Mouse (Mus musculus) mouse embryonic stem cell (cell line): ENCODE measurements at regions not wholly inside any gene's neighbourhood (a gene's known extent, or its start where the extent isn't known, plus 50 kb on each side); places are given as distances from the start of the nearest gene placed in this dataset.

Experiments
- in situ Hi-C, 2 experiments: fragments of 300-500 bp; cut with MboI; formaldehyde crosslinking; loops; 1 replicate in 1 of 2; 3 replicates in 1 of 2; pipeline ENCODE4 v1.14.3; 2019 to 2020; ENCODE audit warnings: low sequenced_read_pairs in 2 of 2, low pct_unique_long_range_greater_than_20kb in 1 of 2, mixed read lengths in 1 of 2; ENCODE audit not compliant: unreplicated experiment in 1 of 2

DNA sequence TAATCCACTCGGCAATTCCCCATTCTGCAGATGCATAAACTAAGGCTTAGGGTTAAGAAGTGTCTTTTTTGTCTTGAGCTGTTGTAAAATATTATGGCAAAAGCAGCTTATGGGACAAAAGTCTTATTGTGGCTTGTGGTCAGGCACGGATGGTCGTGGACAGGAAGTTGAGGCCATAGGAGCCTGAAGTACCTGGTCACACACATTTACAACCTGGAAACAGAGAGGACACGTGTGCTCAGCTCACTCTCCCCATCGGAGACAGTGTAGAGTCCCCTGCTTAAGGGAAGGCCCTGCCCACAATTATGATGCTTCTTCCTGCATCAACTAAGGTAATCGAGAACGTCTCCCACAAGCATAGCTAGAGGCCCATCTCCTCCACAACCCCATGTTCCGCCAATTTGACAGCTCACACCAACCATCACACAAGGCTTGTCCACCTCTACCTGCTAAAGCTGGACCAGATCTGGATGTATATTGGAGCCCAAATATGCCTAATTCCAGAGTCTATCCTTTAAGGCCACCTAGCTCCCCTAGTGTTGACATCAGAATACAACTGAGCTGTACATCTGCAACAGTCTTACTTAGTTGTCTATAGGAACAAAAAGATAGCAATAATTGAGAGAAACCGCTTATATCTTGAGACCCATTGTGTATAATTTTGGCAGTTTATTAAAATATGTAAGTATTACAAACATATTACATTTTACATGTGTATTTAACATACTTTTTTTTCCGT lies 89.0 kb downstream of the Dyrk2 start:
- in situ Hi-C loops = no loop called here

DNA sequence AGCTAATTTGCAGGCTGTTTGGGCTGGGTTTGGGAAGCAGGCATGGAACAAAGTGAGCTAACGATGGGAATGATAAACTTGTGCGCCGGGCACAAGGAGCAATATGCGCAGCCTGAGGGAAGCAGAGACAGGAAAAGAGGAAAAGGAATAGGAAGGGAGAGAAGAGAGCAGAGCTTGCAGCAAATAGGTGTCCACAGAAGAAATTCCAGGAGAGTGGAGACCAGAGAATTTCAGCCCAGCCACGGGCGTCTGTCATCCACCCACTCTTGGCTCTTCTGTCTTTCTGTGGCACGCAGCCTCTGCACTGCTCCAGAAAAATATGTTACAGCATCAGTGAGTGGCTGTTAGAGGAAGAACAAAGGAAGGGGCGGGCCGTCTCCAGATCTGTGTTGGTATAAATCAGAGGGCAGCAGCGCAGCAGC lies 88.2 kb downstream of the Dyrk2 start:
- in situ Hi-C loops = no loop called here

DNA sequence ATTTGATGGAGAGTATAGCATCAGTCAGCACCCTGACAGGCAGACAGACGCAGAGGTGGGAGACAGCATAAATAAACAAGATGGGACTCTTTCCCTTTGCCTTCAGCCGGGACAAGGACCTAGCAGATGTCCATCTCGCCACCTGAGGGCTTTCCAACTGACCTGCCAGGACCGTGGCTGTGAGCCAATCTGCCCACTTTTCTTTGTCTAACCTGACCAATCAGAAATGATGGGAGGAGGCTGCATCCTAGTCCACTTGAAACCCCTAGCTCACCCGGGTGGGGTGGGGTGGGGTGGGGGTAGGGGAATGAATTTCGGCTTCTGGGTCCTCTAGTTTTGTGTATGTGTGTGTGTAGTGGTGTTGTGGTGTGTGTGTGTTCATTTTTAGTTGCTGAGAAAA lies 87.4 kb downstream of the Dyrk2 start:
- in situ Hi-C loops = no loop called here

DNA sequence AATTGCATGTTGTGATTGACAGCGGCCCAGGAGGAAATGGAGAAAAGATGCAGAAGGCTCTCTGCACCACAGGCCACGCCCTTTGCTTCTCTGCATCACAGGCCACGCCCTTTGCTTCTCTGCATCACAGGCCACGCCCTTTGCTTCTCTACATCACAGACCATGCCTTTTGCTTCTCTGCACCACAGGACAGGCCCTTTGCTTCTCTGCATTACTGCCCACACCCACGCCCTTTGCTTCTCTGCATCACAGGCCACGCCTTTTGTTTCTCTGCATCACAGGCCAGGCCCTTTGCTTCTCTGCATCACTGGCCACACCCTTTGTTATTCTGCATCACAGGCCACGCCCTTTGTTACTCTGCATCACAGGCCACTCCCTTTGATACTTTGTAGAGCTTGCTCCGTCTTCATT lies 82.7 kb downstream of the Dyrk2 start:
- in situ Hi-C loops = no loop called here

DNA sequence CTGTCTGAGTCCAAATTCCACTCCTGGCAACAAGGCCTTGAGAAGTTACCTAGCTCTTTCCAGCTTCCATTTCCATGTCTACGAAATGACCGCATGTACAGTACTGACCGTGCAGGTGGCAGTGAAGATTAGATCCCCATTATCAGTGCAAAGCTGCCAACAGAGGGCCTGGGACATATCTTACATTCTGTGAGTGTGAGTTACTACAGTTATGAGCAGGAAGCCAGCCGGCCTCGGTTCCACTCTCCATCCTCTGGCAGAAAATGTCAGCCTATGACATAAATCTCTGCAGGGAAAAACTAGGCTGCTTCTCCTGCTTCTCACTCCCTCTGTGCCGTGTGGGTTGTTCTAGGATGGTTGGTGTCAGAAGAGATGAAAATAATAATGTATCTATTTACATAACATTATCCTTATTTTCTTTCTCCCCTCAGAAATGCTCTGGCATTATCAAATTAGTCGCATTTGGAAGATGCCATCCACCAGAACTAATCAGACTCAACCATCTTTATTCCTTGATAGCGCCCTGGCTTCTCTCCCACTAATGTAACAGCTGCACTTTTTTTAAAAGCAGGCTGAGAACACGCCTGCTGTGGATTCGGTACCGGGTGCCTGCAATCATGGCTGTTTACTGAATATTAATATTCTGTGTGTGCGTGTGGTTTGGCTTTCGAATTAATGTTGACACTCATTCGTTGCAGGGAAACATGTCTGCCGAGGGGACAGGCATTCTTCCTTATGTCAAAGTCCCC lies 77.5 kb downstream of the Dyrk2 start:
- in situ Hi-C loops = no loop called here

DNA sequence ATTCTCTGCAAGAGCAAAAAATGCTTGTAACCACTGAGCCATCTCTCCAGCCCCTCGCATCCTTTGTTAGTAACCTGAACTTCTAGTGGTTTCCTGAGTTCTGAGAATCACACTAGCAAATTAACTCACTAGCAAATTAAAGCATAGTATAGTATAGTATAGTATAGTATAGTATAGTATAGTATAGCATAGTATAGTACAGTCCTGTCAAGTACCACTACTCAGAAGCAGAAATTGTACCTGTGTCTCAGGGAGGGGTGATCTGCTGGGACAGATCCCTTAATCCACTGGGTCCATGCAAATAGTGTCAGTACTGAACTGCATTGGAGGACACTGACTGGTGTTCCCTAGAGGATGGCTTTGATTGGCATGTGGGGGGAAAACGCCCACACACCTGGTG lies 76.2 kb downstream of the Dyrk2 start:
- in situ Hi-C loops = no loop called here

DNA sequence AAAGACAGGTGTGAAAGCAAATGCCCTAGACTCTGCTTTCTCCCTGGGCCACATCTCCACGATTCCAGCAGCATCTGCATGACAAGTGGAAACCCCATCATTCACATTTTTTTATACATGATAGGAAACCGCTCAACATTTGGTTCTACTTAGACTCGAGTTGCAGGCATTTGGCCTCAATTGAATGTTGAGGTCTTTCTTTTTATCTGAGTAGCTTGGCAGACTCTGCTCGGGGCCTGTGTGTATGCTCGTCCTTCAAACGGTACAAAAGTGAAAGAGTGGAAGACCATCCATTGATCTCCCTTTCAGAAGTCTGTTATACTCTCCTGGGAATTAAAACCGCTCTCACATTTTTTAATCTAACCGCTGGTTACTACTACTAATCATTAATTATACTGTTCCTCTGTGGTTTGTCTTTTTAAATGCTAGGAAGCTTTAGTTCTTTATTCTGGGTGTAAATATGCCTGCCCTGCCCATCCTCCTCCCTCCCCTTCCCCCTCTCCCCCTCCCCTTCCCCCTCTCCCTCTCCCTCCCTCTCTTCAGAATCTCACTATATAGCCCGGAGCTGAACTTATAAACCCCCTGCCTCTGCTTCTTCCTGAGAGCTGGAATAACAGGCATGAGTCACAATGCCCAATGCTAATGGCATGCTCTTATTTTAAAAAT lies 75.5 kb downstream of the Dyrk2 start:
- in situ Hi-C loops = no loop called here

DNA sequence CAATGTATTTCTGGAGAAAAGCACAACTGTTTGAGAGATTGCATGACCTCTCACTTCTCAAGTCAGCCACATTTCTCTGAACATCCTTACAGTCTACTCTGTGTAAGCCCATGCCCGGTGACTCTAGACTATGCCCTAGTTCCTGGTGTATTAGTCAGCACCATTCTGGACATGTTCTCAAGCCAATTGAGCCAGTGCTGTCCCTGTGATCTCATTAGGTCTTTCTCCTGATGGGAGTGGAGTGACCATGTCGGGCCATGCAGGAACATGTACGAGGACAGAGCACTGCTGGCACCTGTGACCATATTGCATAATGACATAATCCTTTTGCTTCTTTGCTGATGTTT lies 75.0 kb downstream of the Dyrk2 start:
- in situ Hi-C loops = no loop called here

DNA sequence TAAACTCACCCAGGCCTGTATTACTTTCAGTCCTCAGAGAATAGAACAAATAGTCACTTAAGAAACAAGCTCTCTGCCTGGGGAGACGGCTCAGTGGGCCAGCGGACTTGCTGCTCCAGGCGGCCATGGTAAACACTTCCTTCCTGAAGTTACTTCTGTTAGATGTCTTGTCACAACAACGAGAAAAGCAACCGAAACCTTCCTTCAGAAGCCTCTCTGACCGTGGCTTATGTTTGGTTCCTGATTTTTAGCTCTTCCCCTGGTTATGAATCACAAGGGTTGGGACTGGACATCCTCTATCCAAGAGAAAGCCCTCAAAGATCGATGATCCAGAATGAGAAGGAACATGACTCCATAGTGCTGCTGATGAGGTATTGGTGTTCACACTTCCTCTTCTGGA lies 73.5 kb downstream of the Dyrk2 start:
- in situ Hi-C loops = no loop called here

DNA sequence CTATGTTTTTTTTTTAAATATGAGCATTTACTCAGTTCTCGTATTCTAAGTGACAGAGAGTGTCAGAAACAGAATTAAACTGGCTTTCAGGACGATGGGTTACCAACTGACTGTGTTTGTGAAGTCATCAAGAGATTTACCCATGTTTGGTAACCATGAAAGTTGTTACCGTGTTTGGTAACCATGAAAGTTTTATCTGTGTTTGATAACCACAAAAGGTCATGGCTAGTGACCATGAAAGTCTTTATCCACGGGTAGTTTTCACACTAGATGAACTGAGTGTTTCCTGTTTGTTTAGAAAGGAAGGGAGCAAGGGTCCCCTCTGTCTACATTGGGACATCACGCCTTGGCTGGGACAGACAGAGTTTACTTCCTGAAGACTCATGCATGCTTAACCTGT lies 72.8 kb downstream of the Dyrk2 start:
- in situ Hi-C loops = no loop called here

DNA sequence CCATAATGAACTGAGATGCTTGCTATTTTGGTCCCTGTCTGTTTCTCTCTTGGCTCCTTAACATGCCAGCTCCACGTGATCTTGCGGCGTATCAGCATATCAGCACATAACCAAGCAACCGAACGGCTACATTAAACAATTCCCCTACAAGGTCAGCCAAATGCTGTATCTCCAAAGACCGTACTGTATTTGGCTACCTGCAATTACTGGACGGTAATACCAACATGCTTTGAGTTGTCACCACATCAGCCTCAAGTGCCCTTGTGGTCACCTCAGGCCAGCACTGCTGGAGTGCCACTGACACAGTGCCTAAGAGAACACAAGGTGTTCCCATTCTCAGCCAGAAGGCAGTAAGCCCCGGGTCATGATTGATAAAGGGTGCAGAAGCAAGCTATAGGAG lies 70.2 kb downstream of the Dyrk2 start:
- in situ Hi-C loops = no loop called here

DNA sequence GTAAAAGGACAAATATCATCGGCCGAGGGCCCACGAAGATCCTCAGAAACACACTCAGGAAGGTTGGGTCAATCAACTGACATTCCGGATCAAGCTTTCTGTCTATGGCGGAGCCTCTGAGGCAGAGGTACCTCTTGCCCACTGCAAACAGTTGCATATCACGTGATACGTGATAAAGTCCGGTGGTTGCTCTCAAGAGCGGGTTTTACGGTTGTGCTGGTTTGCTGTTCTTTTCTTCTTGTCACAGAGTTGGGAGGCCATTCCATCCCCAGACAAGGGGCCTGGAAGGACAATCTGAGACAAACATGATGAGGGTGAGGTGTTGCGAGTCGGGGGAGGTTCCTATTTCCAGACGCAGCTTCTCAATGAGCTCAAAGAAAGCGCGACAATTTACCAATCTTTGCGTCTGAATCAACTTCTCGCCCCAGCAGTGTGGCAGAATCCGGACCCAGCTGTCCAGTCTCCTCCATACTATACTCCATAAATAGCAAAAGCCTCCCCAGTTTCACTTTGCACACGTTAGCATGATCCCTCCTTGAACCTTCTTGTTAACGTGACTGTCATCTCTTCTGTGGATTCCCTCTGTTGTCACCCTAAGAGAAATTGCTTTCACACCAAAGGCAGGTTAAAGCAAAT lies 66.0 kb downstream of the Dyrk2 start:
- in situ Hi-C loops = no loop called here

DNA sequence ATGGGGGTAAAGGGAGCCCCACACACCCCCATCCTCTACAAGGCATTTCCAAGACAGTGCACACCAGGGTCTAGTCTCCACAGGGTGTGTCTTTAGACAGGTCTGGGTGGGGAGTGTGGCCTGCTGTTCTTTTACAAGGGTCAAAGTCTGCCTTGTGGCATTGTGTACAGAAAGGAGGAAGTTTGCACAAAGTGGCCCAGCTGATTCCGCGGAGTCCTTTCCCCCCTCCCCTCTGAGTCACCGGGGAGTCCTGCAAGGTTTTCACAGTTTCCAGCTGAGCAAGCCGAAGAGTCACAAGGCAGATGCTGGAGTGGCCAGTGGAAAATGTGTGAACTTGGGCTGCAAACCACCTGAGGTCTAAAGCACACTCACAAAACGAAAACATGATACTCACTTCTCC lies 65.4 kb downstream of the Dyrk2 start:
- in situ Hi-C loops = no loop called here
